Mouse (Mus musculus) embryonic facial prominence, embryonic 12.5 days (tissue): Measurements from ENCODE around the gene Itsn1. TPM values are rescaled to one million over a fixed set of nuclear protein-coding genes. Genes with fewer than 3 reads are reported as not detected.
A peak's percentile ranks its signal among the peaks of the same experiment; 100 is the strongest.

Experiments
- ATAC-seq: fragments of 200-750 bp; cut with Nextera tagmentation; 2 replicates; pipeline ENCODE4 v1.8.0; 2017; ENCODE audit not compliant: insufficient number of reproducible peaks, insufficient read depth, low FRiP score, low TSS enrichment
- H3K27ac ChIP-seq: fragments of 300-500 bp; sonication (generic); 2 replicates; pipeline ENCODE4 v1.5.1; 2016; ENCODE audit warnings: mild to moderate bottlenecking
- H3K27me3 ChIP-seq: fragments of 300-500 bp; sonication (generic); 2 replicates; pipeline ENCODE4 v1.6.1; 2016; ENCODE audit warnings: mild to moderate bottlenecking, moderate library complexity
- H3K36me3 ChIP-seq: fragments of 300-500 bp; sonication (generic); 2 replicates; pipeline ENCODE4 v1.6.1; 2016; ENCODE audit warnings: mild to moderate bottlenecking
- H3K4me1 ChIP-seq: fragments of 300-500 bp; sonication (generic); 2 replicates; pipeline ENCODE4 v1.6.1; 2016
- H3K4me2 ChIP-seq: fragments of 300-500 bp; sonication (generic); replicated peaks from 2 replicates; pipeline ENCODE4 v1.6.1; 2016; ENCODE audit warnings: mild to moderate bottlenecking, moderate library complexity
- H3K4me3 ChIP-seq: fragments of 300-500 bp; sonication (generic); 2 replicates; pipeline ENCODE4 v1.5.1; 2016; ENCODE audit warnings: mild to moderate bottlenecking
- H3K9ac ChIP-seq: fragments of 300-500 bp; sonication (generic); 2 replicates; pipeline ENCODE4 v1.6.1; 2016; ENCODE audit warnings: mild to moderate bottlenecking, moderate library complexity
- H3K9me3 ChIP-seq: fragments of 300-500 bp; sonication (generic); 2 replicates; pipeline ENCODE4 v1.6.1; 2016; ENCODE audit warnings: mild to moderate bottlenecking, moderate library complexity
- WGBS: fragments of 180-500 bp; shearing (Covaris S2); methylation state at CpG from one replicate; pipeline ENCODE4 v1.1.7; 2016; 5-methylcytosine and 5-hydroxymethylcytosine counted together
- polyA plus RNA-seq: library from polyadenylated mRNA; unstranded; fragments of >200 nt; fragmentation: Nextera tagmentation; extraction: Ambion mirVana; gene quantifications from 2 replicates; pipeline ENCODE4 v1.2.1, GENCODE M21; 2016

The Itsn1 gene
- polyA plus RNA-seq, 1 experiment from 2014 or later: 43.2 TPM

- no peaks in the 10 kb centered on the region; the same call in 1 of the 2 replicates for H3K36me3 ChIP-seq
- H3K9ac ChIP-seq: no peak overlapping the region
- no peak overlapping the region for H3K4me2 ChIP-seq
- H3K9me3 ChIP-seq: no peaks in the 10 kb centered on the region
- peak overlapping the region; percentile 38; the same call in 1 of the 2 replicates for H3K27ac ChIP-seq
- 37% methylated on average over 9 of the region's 9 CpGs for WGBS
- peaks cover 23% of the 10 kb centered on the region for H3K4me1 ChIP-seq
- no peaks in the 10 kb centered on the region for H3K27me3 ChIP-seq
- no peak for ATAC-seq
- no peak overlapping the region for H3K4me3 ChIP-seq
These were observed 153.2 kb downstream of the Itsn1 start for GRCm38 (mm10) chr16:91882168-91882859.

GRCm38 (mm10) chr16:91883636-91884035 is 154.6 kb downstream of the Itsn1 start:
- H3K4me2 ChIP-seq: no peak overlapping the region
- H3K27ac ChIP-seq: peak overlapping the region; percentile 30; the same call in 1 of the 2 replicates
- H3K9me3 ChIP-seq: no peaks in the 10 kb centered on the region
- H3K27me3 ChIP-seq: no peaks in the 10 kb centered on the region
- no peak overlapping the region for H3K9ac ChIP-seq
- peaks cover 23% of the 10 kb centered on the region for H3K4me1 ChIP-seq
- no peaks in the 10 kb centered on the region; the same call in 1 of the 2 replicates for H3K36me3 ChIP-seq
- no peak for ATAC-seq
- WGBS: 91% methylated on average over 2 of the region's 2 CpGs
- no peak overlapping the region for H3K4me3 ChIP-seq

GRCm38 (mm10) chr16:91884196-91884595 is 155.1 kb downstream of the Itsn1 start:
- Histone ChIP-seq H3K27me3 (no peaks in the 10 kb centered on the region), H3K4me1 (peaks cover 23% of the 10 kb centered on the region), H3K4me3 (no peak overlapping the region), H3K27ac (no peak overlapping the region; the same call in 1 of the 2 replicates), H3K4me2 (no peak overlapping the region), H3K36me3 (no peaks in the 10 kb centered on the region; the same call in 1 of the 2 replicates), H3K9me3 (no peaks in the 10 kb centered on the region), H3K9ac (no peak overlapping the region)
- WGBS: 45% methylated on average over 5 of the region's 5 CpGs
- ATAC-seq: 0 out of 2 replicates have a peak, but pooled peaks have one; percentile 4

- Histone ChIP-seq H3K4me3 (peak overlapping the region; percentile 17; the same call in 1 of the 2 replicates), H3K27ac (no peak overlapping the region), H3K27me3 (no peaks in the 10 kb centered on the region), H3K9me3 (no peaks in the 10 kb centered on the region), H3K36me3 (no peaks in the 10 kb centered on the region), H3K9ac (no peak overlapping the region), H3K4me2 (peak overlapping the region; percentile 41), H3K4me1 (peaks cover 27% of the 10 kb centered on the region)
- no peak; the same call in 1 of the 2 replicates for ATAC-seq
- 6% methylated on average over 19 of the region's 19 CpGs for whole genome bisulfite sequencing
These were observed 156.5 kb downstream of the Itsn1 start for GRCm38 (mm10) chr16:91885389-91886122.

GRCm38 (mm10) chr16:91888368-91888767 is 159.3 kb downstream of the Itsn1 start:
- Histone ChIP-seq H3K4me1 (peaks cover 11% of the 10 kb centered on the region), H3K36me3 (no peaks in the 10 kb centered on the region), H3K4me2 (no peak overlapping the region), H3K9me3 (no peaks in the 10 kb centered on the region), H3K4me3 (no peak overlapping the region), H3K9ac (no peak overlapping the region), H3K27ac (no peak overlapping the region), H3K27me3 (no peaks in the 10 kb centered on the region)
- ATAC-seq: no peak
- 85% methylated on average over 3 of the region's 3 CpGs for WGBS

- 0 out of 2 replicates have a peak overlapping the region, but pooled peaks have one; percentile 7 for H3K4me2 ChIP-seq
- no peak for ATAC-seq
- peaks cover 11% of the 10 kb centered on the region for H3K4me1 ChIP-seq
- H3K27me3 ChIP-seq: no peaks in the 10 kb centered on the region
- no peak overlapping the region for H3K4me3 ChIP-seq
- no peaks in the 10 kb centered on the region for H3K9me3 ChIP-seq
- no peak overlapping the region for H3K27ac ChIP-seq
- no peak overlapping the region for H3K9ac ChIP-seq
- no peaks in the 10 kb centered on the region for H3K36me3 ChIP-seq
- 55% methylated on average over 12 of the region's 12 CpGs for WGBS
These were observed 160.8 kb downstream of the Itsn1 start for GRCm38 (mm10) chr16:91889831-91890230.

GRCm38 (mm10) chr16:91891218-91891617 is 162.1 kb downstream of the Itsn1 start:
- Histone ChIP-seq H3K4me3 (no peak overlapping the region), H3K27ac (no peak overlapping the region), H3K9me3 (no peaks in the 10 kb centered on the region), H3K4me2 (no peak overlapping the region), H3K36me3 (no peaks in the 10 kb centered on the region), H3K9ac (no peak overlapping the region), H3K27me3 (no peaks in the 10 kb centered on the region), H3K4me1 (peaks cover 9% of the 10 kb centered on the region; the same call in 1 of the 2 replicates)
- ATAC-seq: no peak
- WGBS: 88% methylated on average over 11 of the region's 11 CpGs

GRCm38 (mm10) chr16:91896426-91896830 is 167.3 kb downstream of the Itsn1 start:
- Histone ChIP-seq H3K9ac (no peak overlapping the region), H3K4me2 (no peak overlapping the region), H3K9me3 (no peaks in the 10 kb centered on the region), H3K27me3 (no peaks in the 10 kb centered on the region), H3K36me3 (no peaks in the 10 kb centered on the region), H3K27ac (peak overlapping the region; percentile 19; the same call in 1 of the 2 replicates), H3K4me1 (peaks cover 11% of the 10 kb centered on the region; the same call in 1 of the 2 replicates), H3K4me3 (no peak overlapping the region)
- WGBS: 64% methylated on average over 6 of the region's 6 CpGs
- ATAC-seq: no peak

- no peaks in the 10 kb centered on the region for H3K27me3 ChIP-seq
- no peak overlapping the region for H3K4me2 ChIP-seq
- H3K9me3 ChIP-seq: no peaks in the 10 kb centered on the region
- WGBS: 57% methylated on average over 22 of the region's 22 CpGs
- H3K4me3 ChIP-seq: no peak overlapping the region
- H3K36me3 ChIP-seq: no peaks in the 10 kb centered on the region
- peak; percentile 53; the same call in 1 of the 2 replicates for ATAC-seq
- H3K9ac ChIP-seq: no peak overlapping the region
- H3K27ac ChIP-seq: no peak overlapping the region
- H3K4me1 ChIP-seq: peaks cover 11% of the 10 kb centered on the region; the same call in 1 of the 2 replicates
These were observed 170.1 kb downstream of the Itsn1 start for GRCm38 (mm10) chr16:91898850-91899848.

- Histone ChIP-seq H3K4me3 (no peak overlapping the region), H3K9me3 (no peaks in the 10 kb centered on the region), H3K27me3 (no peaks in the 10 kb centered on the region), H3K4me2 (no peak overlapping the region), H3K4me1 (peaks cover 11% of the 10 kb centered on the region; the same call in 1 of the 2 replicates), H3K9ac (no peak overlapping the region), H3K27ac (no peak overlapping the region), H3K36me3 (no peaks in the 10 kb centered on the region)
- no peak for ATAC-seq
- 53% methylated on average over 11 of the region's 11 CpGs for WGBS
These were observed 171.2 kb downstream of the Itsn1 start for GRCm38 (mm10) chr16:91900274-91900673.
